Mouse (Mus musculus): Measurements from ENCODE around the gene Enpp3.

Gene Enpp3

DNA sequence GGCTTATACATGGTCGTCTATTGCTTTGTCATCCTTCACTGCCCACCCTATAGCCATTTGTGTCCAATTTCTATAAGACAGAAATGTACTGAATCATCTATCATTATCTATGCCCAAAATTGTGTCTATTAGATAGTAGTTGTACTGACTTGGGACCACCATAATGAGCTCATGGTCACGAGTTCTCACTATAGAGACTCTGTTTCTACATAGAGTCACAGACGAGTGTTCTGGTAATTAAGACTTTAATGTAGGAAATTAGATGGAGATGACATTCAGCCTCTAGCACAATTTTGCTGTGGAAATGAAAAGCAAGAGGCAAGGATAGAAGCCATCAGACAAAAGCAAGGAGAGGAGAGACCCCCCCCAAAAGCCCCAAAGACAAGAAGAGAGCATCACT lies 78.0 kb downstream of the Enpp3 start:
- DNase-seq (ENCODE audit: low read depth, low spot score), result no peak

- DNase-seq (ENCODE audit: low read depth, low spot score), result peak; percentile 71
Measured at GRCm38 (mm10) chr10:24763257-24763656, 79.4 kb downstream of the Enpp3 start.

- no peak for DNase-seq (ENCODE audit: low read depth, low spot score)
Measured at GRCm38 (mm10) chr10:24758326-24758915, 84.2 kb downstream of the Enpp3 start.

- no peak for DNase-seq (ENCODE audit: low read depth, low spot score)
Measured at GRCm38 (mm10) chr10:24754874-24755540, 87.6 kb downstream of the Enpp3 start.

DNA sequence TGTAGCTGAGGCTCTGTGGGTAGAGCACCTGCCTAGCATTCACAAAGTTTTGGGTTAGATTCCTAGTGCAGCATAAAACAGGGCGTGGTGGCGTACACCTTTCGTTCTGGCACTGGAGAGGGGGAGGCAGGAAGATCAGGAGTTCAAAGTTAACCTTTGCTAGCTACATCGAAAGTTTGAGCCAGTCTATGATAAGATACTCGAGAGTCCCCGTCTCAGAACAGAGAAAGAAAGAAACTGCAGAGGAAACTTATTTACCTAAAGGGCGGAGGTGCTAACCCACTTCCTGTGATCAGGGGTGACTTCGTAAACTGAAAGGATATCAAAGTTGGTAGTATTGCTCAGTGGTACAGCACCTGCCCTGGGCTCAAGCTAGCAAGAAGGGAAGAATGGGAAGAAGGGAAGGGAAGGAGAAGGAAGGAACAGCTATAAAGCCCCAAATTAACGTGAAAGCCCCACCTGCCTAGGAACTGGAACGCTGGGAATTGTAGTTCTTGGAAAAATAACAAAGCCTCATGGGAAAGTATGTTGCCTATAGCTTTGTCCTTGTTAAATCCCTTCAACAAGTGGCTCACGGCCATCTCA lies 88.3 kb downstream of the Enpp3 start:
- peak; percentile 67 for DNase-seq (ENCODE audit: low read depth, low spot score)

DNA sequence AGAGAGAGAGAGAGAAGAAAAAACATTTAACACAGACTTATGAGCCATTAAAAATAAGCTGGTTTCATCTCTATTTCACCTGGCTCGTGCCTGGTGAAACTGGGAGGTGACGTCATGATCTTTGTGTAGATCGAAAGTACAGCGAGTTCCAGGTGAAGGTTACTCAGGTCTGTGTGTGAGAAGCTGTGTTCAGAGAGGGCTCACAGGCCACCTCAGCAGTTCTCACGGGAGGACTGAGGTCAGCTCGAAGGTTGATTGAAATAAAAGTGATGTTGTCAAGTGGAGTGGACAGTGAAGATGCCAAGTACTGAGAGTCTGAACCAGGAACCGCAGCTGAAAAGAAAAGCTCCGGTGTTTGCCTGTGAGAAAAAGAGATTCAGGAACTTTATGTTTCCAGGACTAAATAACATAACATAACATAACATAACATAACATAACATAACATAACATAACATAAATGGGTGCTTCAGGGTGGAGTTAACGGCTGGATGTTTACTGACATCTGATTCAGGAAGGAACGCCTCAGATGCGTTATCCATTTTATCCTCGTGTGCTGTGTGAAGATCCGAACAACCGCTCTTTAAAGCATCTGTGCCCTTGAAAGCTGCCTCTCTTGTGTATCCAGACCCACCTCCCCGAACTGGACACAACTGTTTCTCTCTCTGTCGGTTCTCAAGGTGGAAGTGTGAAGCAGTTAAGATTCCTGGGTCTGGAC lies 88.9 kb downstream of the Enpp3 start:
- peak; percentile 58 for DNase-seq (ENCODE audit: low read depth, low spot score)

- no peak for DNase-seq (ENCODE audit: low read depth, low spot score)
Measured at GRCm38 (mm10) chr10:24742950-24743487, 99.6 kb downstream of the Enpp3 start.

DNA sequence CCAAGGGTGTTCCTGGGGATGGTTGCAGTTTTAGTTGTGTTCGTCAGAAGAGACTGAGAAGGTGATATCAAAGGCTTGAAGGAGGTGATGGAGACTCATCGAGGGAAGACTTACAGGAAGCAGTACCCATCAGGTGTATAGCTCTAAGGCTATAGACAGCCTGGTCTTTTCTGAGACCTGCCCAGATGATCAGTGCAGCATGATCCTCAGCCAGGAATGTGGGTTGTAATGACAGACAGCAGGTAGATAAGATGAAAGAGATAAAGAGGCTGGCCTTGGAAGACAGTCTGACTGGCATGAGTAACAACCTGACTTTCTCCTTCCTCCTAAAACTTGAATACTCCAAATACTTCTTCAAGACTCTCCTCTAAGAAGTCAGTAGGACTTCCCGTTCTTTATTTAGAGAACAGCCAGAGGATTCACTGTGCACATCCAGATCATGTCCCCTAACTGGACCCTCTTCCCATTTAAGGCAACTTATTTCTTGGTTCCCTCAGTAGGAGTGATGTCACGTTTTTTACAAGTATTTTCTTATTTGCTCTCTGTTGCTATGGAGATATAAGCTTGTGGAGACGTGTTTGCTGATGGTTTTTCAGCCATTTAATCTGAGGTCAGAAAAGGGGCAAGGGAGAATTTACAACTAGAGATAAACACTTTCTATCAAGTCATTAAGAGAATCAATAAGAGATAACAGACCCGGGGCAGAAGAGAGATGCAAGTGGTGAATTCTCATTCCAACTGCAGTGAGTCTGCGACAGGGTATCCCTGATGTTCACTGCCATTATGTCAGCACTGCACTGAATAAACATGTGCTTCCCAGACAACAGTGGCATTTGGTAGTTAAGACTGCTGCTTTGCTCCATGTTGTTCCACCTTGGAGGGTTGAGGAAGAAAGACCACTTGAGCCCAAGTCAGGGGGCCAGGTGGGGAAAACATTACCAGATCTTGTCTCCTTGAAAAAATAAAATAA lies 101.1 kb downstream of the Enpp3 start:
- no peak for DNase-seq (ENCODE audit: low read depth, low spot score)

- no peak for DNase-seq (ENCODE audit: low read depth, low spot score)
Measured at GRCm38 (mm10) chr10:24739171-24739570, 103.5 kb downstream of the Enpp3 start.

DNA sequence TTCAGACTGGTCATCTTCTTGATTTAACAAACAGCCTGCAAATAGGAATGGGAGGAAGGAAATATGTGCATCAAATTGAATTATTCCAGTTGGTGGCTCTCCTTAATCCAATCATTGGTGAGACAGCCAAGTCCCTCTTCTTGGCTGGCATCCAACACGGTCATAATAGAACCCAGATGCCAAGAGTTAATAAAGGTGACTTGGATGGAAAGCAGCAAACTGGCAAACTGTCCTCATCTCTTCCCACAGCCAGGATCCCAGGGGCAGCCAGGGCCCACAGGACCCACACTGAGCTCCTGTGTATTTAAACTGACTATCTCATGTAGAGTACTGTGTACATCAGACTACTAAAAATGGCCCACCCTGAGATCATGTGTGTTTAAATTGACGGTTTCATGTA lies 104.2 kb downstream of the Enpp3 start:
- DNase-seq (ENCODE audit: low read depth, low spot score), result no peak

DNA sequence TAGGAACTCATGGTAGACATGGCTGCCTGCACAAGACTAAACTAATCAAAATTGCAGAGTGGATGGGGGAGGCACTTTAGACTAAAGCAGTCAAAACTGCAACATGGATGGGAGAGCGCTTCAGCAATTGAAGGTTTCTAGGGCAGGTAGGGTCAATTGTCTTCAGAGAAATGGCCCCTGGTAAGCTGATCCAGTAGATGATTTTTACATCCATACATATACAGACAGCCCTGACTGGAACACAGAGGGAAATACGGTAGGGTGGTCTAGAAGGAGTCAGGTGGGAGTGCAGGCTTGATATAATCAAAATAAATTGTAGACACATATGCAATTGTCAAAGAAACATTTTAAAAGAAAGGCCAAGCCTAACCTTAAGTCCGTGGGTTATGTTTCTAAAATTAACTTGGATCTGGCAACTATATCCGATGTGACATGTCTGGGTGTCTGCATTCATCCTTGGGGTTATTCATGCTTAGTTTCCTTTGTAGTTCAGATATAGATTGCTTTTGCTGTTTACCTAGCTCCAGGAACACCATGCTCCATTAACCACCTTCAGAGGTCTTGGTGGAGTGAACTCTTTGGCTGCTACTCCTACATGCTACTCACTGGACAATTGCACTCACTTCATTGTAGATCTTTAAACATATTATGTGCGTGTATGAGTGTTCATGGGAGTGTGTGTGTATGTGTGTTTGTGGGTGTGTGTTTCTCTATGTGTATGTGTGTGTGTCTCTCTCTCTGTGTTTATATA lies 107.4 kb downstream of the Enpp3 start:
- DNase-seq (ENCODE audit: low read depth, low spot score), result no peak

DNA sequence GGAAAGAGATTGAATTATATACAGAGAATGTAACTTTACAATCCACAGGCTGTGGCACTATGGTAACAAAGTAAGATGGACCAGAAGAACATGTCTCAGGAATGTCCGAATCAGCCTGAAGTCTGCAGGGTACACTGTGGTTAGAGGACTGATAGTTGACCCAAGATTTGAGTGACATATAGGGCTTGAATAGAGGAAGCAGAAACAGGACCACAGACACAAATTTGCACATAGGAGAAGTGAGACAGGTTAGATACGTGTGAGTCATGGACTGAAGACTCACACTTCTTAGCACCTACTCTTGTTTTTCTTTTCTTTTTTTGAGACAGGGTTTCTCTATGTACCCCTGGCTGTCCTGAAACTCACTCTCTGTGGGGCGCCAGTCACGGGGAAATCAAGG lies 115.1 kb downstream of the Enpp3 start:
- DNase-seq (ENCODE audit: low read depth, low spot score), result peak; percentile 61

DNA sequence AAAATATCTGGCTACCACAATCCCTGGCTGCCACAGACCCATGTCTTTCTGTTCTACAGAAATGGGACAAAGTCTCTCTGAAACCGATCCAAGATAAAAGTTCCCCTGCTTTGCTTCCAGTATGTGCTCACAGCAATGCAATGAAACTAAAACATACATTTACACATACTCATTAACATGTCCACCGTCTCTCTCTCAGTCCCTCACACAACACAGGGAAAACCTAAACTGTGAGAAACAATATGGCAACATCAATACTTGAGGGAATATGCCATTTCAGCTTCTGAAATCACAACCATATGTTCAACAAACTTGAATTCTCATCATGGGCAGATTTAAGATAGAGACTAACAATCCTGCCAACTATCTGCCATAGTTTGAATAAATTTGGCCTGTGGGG lies 117.4 kb downstream of the Enpp3 start:
- no peak for DNase-seq (ENCODE audit: low read depth, low spot score)
